Mouse (Mus musculus) limb, embryonic 14.5 days (tissue): ENCODE measurements at regions not wholly inside any gene's neighbourhood (a gene's known extent, or its start where the extent isn't known, plus 50 kb on each side); places are given as distances from the start of the nearest gene placed in this dataset.

Experiments used
- ATAC-seq: fragments of 200-750 bp; cut with Nextera tagmentation; 2 replicates; pipeline ENCODE4 v1.8.0; 2017; ENCODE audit warnings: low read depth, moderate number of reproducible peaks, moderate TSS enrichment; ENCODE audit not compliant: low FRiP score
- DNase-seq: peaks from one replicate; pipeline ENCODE4 v3.0.0-alpha.2; 2015; ENCODE audit warnings: low spot score
- H3K27ac ChIP-seq: fragments of 300-500 bp; sonication (generic); replicated peaks from 2 replicates; pipeline ENCODE4 v1.5.1; 2014; ENCODE audit warnings: low read depth, mild to moderate bottlenecking, low read length, moderate library complexity, mixed read lengths
- H3K27me3 ChIP-seq: fragments of 300-500 bp; sonication (generic); 2 replicates; pipeline ENCODE4 v1.6.1; 2014; ENCODE audit warnings: low read length, mixed read lengths; ENCODE audit not compliant: control insufficient read depth, insufficient read depth
- H3K36me3 ChIP-seq: fragments of 300-500 bp; sonication (generic); 2 replicates; pipeline ENCODE4 v1.6.1; 2014; ENCODE audit warnings: mild to moderate bottlenecking, low read length, moderate library complexity, mixed read lengths; ENCODE audit not compliant: control insufficient read depth, insufficient read depth
- H3K4me1 ChIP-seq: fragments of 300-500 bp; sonication (generic); 2 replicates; pipeline ENCODE4 v1.6.1; 2014; ENCODE audit warnings: antibody characterized with exemption, low read length, mixed read lengths; ENCODE audit not compliant: control insufficient read depth, insufficient read depth
- H3K4me2 ChIP-seq: fragments of 300-500 bp; sonication (generic); replicated peaks from 2 replicates; pipeline ENCODE4 v1.6.1; 2014; ENCODE audit warnings: low read depth, mild to moderate bottlenecking, low read length, moderate library complexity; ENCODE audit not compliant: severe bottlenecking
- H3K4me3 ChIP-seq: fragments of 300-500 bp; sonication (generic); replicated peaks from 2 replicates; pipeline ENCODE4 v1.5.1; 2014; ENCODE audit warnings: low read length
- H3K9ac ChIP-seq: fragments of 300-500 bp; sonication (generic); 2 replicates; pipeline ENCODE4 v1.6.1; 2014; ENCODE audit warnings: mild to moderate bottlenecking, low read depth, low read length, moderate library complexity; ENCODE audit not compliant: severe bottlenecking
- H3K9me3 ChIP-seq: fragments of 300-500 bp; sonication (generic); 2 replicates; pipeline ENCODE4 v1.6.1; 2016; ENCODE audit warnings: low read length; ENCODE audit not compliant: control insufficient read depth
- POLR2A ChIP-seq: fragments of 200-500 bp; IDR thresholded peaks from 2 replicates; pipeline ENCODE4 v1.8.0; 2012; ENCODE audit warnings: inconsistent platforms, mild to moderate bottlenecking, moderate library complexity, borderline replicate concordance; ENCODE audit not compliant: insufficient read depth, insufficient read length; ENCODE audit errors: extremely low read depth
- WGBS: fragments of 180-500 bp; shearing (Covaris S2); extraction: QIAGEN DNeasy Blood & Tissue Kit; methylation state at CpG from one replicate; pipeline ENCODE4 v1.1.7; 2014; 5-methylcytosine and 5-hydroxymethylcytosine counted together

DNA sequence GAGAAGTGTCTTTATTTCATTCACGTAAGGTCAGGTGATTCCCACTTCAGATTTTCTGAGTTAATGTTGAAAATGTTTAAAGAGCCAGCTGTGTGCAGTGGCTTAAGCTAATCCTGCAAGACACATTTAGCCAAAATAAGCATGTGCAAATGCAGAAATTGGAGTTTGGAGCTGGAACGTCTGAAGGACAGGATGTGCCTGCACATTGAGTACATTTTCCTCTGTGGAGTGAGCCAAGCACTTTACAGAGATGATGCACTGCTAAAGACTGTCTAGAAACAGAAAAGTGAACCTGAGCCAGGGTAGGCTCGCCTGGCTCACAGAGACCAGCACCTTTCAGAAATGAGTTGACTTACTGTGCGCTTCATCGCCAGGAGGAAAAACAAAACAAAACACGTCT lies 137.1 kb downstream of the CK137956 start:
- Histone ChIP-seq H3K27me3 (no peaks in the 10 kb centered on the region), H3K4me3 (no peak overlapping the region), H3K36me3 (no peaks in the 10 kb centered on the region), H3K9ac (no peak overlapping the region), H3K9me3 (no peaks in the 10 kb centered on the region), H3K27ac (no peak overlapping the region), H3K4me1 (no peaks in the 10 kb centered on the region), H3K4me2 (no peak overlapping the region)
- no peak for TF ChIP-seq POLR2A
- no peak for ATAC-seq
- 81% methylated on average over 6 of the region's 6 CpGs for WGBS
- no peak for DNase-seq

DNA sequence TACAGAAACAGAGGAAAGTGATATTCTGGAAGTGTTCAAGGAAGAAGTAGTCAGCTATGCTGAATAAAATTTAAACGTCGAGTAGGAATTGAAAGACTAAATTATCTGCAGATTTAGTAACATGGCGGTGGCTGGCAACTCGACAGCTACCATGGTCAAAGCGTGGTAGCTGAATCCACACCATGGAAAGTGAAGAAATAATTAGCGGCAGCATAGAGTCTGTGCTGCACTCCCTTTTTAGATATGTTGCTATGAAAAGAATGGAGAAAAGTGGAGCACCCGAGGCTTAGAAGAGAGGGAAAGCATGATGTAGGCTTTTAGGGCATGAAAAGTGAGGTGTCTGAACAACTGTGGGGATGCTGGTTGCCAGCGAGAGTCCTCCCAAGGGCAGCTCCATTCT lies 143.8 kb downstream of the CK137956 start:
- DNase-seq = no peak

DNA sequence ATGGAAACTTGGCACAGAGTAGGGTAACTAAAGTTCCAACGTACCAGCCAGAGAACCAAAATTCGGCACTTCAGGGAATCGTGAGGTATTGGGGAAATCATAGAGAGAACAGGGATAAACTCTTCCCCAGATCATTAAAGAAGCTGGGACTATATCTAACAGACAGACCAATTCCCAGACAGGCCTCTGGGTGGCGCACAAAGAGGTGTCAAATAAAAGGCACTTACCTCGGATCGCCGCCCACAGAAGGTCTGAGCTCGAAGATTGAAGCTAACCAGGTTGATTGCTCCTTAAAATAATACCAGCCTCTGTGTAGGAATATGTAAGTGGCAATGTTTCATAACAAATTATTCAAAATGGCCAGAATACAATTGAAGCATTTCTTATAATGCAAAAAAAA lies 151.2 kb downstream of the CK137956 start:
- Histone ChIP-seq H3K27me3 (no peaks in the 10 kb centered on the region), H3K4me2 (no peak overlapping the region), H3K4me3 (no peak overlapping the region), H3K9me3 (no peaks in the 10 kb centered on the region), H3K27ac (no peak overlapping the region), H3K4me1 (no peaks in the 10 kb centered on the region), H3K36me3 (no peaks in the 10 kb centered on the region), H3K9ac (no peak overlapping the region)
- TF ChIP-seq POLR2A = no peak
- no peak for ATAC-seq
- no peak for DNase-seq
- WGBS = 78% methylated on average over 8 of the region's 8 CpGs

More for the DNA sequence above, 143.8 kb downstream of the CK137956 start:
- WGBS = 88% methylated on average over 8 of the region's 8 CpGs
- no peaks in the 10 kb centered on the region for H3K27me3 ChIP-seq
- no peak overlapping the region for H3K27ac ChIP-seq
- no peak overlapping the region for H3K4me2 ChIP-seq
- H3K9ac ChIP-seq = no peak overlapping the region
- no peaks in the 10 kb centered on the region for H3K9me3 ChIP-seq
- no peak overlapping the region for H3K4me3 ChIP-seq
- no peak for TF ChIP-seq POLR2A
- ATAC-seq = no peak
- H3K36me3 ChIP-seq = no peaks in the 10 kb centered on the region
- no peaks in the 10 kb centered on the region for H3K4me1 ChIP-seq

- ATAC-seq (no peak), DNase-seq (no peak)
- Histone ChIP-seq H3K27ac (no peak overlapping the region), H3K27me3 (no peaks in the 10 kb centered on the region), H3K9me3 (no peaks in the 10 kb centered on the region), H3K9ac (no peak overlapping the region), H3K36me3 (no peaks in the 10 kb centered on the region), H3K4me2 (no peak overlapping the region), H3K4me1 (no peaks in the 10 kb centered on the region), H3K4me3 (no peak overlapping the region)
- 68% methylated on average over 5 of the region's 5 CpGs for whole genome bisulfite sequencing
- no peak for TF ChIP-seq POLR2A
Observed at GRCm38 (mm10) chr4:127819009-127819408, 151.7 kb downstream of the CK137956 start.

- no peak overlapping the region for H3K27ac ChIP-seq
- no peak overlapping the region for H3K4me3 ChIP-seq
- no peaks in the 10 kb centered on the region for H3K9me3 ChIP-seq
- no peaks in the 10 kb centered on the region for H3K4me1 ChIP-seq
- WGBS = 88% methylated on average over 6 of the region's 6 CpGs
- H3K27me3 ChIP-seq = no peaks in the 10 kb centered on the region
- DNase-seq (no peak), ATAC-seq (no peak)
- H3K9ac ChIP-seq = no peak overlapping the region
- H3K36me3 ChIP-seq = no peaks in the 10 kb centered on the region
- TF ChIP-seq POLR2A = no peak
- no peak overlapping the region for H3K4me2 ChIP-seq
Observed at GRCm38 (mm10) chr4:127814631-127815030, 156.1 kb downstream of the CK137956 start.

- no peak for TF ChIP-seq POLR2A
- H3K36me3 ChIP-seq = no peaks in the 10 kb centered on the region
Observed at GRCm38 (mm10) chr4:127812047-127812545, 158.7 kb downstream of the CK137956 start.

More at GRCm38 (mm10) chr4:127812047-127812545, 158.7 kb downstream of the CK137956 start:
- Histone ChIP-seq H3K27ac (no peak overlapping the region), H3K27me3 (no peaks in the 10 kb centered on the region), H3K4me3 (no peak overlapping the region), H3K4me1 (no peaks in the 10 kb centered on the region), H3K4me2 (no peak overlapping the region), H3K9me3 (no peaks in the 10 kb centered on the region), H3K9ac (no peak overlapping the region)
- ATAC-seq = no peak
- WGBS = 76% methylated on average over 3 of the region's 3 CpGs
- DNase-seq = no peak
